Mouse (Mus musculus) kidney, adult 9 months (tissue): Measurements from ENCODE around the gene Stx18.

Experiments used
- DNase-seq: peaks from one replicate; pipeline ENCODE4 v3.0.0; 2022

Stx18 gene

DNA sequence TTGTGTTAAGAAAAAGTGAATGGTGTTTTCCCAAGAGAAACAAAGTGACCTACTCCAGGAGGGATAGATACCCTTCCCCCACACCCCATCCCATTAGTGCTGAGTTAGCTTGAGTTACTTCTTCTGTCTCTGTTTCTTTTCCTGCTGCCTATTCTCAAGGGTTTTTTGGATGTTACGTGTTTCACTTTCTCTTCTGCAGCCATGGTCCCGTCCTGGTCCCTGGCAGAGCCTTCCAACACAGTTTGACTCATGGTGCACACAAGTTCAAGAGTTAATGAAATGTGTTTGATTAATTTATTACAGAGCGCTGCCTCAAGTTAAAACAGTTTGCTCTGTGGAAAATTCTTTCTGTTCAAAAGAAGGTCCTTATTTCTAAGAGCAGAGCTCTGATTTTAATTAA lies 44.0 kb downstream of the Stx18 start:
- DNase-seq = peak; percentile 65

DNA sequence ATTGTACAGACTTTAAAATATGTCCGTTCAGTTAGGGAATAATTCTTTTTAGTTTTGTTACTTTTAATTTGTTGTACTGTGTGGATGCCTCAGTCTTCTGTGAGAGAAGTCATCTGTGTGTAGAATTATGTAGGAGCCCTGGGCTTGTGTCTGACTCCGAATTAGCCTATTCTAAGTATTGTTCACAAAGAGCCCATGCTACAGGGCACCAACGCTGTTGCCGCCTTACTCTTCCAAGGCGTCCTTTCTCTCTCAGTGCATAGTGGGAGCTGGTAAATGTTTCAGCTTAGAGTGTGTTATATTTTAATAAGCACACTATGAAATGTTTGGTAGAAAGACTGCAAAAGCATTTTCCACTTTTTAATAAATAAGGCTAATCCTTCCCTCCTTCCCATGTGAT lies 44.8 kb downstream of the Stx18 start:
- no peak for DNase-seq

DNA sequence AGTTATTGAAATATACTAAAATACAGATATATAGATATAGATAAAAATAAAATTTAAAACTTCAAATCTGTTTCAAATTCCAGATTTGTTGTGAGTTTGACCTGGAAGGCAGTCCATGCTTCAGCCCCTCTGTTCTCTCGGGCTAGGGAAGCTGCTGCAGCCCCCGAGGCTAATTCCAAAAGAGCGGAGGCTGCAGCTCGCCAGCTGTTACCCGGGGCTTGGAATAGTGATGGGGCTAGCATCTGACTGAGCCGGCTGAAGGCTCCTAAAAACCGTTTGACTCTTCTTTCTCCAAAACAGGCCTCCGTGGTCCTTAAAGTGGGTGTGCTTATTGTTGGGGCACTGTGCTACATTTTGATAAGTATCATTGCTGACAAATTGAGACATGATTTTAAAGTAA lies 46.1 kb downstream of the Stx18 start:
- DNase-seq = no peak

DNA sequence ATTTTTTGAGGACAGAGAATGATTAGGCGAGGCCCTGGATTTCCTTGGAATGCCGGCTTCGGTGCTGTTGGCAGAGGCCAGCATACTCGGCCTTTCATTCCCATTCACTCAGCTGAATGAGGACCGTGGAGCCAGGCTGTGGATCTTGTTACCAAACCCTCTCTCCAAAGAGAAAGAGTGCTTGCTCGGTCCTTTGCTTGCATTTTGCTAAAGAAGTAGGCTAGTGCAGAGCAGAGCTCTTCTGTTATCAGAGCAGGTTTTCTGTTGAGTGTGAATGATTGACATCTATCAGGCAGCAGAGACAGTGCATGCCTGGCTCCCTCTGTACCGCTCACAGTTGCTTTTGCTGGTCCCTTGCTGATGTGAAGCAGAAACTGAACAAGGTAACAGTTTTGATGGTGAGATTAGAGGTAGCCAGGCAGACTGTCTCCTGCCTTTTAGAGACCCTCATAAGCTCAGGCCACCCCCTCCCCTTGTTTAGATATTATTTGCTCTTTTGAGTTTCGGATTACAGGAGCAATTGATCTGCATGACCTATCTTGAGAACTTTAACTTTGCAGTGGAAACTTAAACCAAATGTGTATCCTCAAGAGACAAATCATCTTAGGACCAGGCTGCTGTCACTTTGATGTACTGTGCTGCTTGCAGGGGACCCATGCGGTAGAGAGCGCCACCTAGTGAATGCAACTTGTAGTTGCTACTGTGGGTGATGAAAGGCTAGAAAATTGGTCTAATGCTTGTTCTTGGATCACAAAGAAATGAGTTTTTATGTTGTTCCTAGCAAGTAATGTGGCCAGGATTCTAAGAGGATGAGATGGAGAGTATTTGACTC lies 47.2 kb downstream of the Stx18 start:
- peak; percentile 70 for DNase-seq

DNA sequence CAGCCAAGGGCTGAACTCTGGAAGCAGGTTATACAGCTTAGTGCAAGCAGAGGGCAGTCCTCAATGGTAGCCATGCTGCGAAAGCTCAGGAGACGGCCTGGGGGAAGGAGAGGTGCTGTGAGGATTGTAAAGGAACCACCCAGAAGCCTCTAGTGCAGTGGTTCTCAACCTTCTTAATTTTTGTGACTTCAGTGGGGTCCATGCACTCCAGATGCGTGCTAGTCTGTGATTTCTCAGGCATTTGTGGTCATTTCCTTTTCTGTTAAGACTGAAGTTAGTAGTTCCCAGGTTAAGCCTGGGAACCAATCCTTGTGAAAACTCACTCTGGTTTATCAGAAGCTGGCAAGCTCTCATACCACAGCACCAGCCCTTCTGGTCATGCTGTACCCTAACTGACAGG lies 51.6 kb downstream of the Stx18 start:
- no peak for DNase-seq

DNA sequence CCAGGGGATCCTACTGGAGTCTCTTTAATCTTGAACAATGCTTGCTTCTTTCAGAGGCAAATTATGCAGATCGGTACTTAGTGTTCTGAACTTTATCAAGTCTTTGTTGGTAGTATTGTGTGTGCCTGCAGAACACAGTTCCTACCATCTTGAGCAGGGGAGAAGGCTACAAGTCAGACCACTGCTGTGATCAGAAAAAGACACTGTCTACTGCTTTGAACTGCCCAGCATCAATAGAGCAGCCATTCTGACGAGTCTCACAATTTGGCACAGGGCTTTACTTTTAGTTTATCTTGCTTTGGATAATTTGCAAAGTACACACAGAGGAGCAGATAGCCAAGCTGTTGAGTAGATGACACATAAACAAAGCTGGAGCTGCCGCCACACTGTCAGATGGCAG lies 52.0 kb downstream of the Stx18 start:
- no peak for DNase-seq

DNA sequence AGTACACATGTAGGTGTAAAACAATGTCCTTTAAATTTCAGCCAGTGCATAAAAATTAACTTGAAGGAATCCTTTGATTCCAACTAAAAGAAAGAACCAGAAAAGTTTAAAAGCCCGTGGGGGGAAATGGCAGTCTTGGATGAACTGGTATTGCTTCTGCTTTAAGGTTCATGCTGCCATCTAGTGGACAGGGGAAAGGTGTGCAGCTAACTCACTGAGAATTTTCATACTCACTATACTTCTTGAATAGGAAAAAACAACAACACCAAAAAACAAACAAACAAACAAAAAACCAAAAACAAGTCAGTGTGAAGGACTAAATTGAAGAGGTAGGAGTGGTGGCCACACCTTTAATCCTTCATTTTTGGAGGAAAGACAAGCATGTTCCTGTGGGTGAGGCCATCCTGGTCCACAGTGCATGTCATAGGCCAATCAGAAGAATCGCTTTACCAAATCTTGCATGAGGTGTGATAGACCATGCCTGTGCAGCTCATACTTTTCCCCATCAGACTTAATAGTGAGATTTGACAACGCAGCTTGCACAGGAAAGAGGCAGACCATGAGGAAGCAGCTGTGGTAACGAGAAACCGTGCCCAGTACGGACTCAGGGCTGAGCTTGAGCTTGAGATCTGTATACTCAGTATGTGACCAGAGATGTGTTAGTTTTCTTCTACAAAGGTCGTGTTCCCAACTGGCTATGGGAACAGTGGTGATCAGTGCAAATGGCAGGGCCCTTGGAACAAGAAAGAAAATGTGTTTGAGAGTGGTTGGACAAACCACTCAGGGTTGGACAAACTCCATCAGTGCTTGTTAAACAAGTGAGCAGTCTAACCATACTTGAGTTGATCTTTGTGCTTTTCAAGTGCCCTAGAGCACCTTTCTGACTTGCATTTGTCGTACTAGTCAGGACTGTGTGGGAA lies 52.8 kb downstream of the Stx18 start:
- peak; percentile 73 for DNase-seq

DNA sequence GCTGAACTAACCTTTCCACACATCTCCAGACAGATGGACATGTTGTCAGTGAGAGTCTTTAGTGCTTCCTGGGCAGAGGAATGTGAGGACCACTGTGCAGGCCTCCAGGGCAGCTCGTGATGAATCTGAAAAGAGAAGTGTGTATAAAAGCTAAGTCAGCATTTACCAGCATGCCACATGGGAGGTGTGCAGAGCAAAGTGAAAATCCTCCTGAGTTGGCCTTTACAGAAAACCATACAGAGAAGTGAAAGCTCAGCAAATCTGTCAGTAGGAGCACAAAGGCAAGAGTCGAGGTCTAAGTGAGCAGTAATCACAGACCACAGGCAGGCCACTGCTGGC lies 53.4 kb downstream of the Stx18 start:
- no peak for DNase-seq

DNA sequence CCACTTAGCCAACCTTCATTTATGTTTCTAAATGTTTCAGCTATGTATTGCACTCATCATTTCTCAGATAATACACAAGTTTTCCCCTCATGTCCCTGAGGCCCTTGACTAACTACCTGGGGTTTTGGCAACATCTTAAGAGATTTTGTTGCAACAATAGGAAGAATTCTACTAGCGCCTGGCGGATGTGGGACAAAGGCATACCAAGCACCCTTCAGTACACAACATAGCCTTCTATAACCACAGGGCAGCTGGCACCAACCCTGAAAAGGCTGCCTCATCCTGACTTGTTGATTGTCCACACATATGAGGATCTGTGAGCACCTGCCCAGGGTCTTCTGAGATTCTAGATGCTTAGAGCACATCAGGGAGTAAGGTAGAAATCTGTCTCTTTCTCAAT lies 55.8 kb downstream of the Stx18 start:
- no peak for DNase-seq

DNA sequence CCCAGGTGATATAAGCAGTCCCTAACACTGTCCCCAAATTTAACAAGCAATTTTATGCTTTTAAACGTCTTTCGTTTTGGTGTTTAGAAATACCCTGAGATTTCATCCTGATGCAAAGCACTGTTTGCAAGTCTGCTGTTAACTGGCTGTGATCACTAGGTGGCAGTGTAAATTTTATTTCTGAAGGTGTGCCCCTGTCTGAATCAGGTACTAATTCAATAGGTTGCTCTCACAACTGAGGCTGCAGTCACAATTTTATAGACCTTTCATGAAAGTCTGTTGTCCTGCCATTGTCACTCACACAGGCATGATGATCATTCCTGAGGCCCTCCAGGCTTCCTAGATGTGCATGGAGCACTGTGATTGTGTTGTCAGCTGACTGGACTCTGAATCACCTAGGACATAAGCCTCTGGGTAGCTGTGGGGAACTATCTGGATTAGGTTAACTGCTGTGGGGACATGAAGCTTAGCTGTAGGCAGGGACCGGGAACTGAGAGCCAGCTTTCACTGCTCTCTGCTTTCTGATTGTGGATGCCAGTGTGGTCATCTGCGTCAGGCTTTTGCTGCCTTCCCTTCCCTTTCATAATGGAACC lies 59.1 kb downstream of the Stx18 start:
- peak; percentile 42 for DNase-seq

DNA sequence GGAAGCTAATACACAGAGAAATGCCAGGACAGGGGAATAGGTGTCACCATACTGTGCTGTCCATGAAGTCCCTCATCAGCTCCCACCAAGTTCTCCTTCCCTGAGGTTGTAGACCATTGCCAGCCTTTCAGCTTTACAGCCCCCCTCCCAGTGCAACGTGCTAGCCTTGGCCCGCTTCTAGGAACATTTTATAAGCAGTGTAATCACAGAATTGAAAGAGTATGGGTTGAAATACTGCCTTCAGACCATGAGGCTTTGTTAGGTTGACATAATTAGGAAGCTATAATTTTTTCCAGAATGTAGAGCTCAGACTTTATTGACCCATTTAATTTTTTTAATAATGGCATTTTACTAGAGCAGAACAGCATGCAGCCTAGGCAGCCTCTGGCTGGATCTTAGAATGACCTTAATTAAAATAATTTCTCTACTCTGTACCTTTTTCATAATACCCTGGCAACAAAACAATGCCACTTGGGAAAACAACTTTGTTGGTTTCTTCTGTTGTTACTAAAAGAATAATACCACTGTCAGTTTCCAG lies 60.7 kb downstream of the Stx18 start:
- DNase-seq = no peak

DNA sequence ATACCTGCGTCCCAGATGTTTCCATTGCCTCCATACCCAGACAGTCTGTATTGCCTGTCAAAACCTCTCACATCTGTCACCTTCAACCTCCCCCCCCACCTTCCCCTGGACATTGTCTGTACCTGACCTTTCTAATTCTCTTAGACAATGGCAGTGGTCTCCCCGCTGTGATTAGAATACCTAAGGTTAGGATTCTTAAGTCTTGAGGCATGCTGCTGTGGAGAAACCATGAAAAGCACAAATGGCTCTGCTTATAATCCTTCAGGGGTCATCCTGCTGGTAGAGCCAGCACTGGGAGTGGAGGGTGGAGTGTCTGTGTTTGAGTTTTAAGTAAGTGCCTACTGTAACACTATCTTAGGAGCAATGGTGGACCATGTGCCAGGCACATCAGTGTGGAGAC lies 64.4 kb downstream of the Stx18 start:
- no peak for DNase-seq

DNA sequence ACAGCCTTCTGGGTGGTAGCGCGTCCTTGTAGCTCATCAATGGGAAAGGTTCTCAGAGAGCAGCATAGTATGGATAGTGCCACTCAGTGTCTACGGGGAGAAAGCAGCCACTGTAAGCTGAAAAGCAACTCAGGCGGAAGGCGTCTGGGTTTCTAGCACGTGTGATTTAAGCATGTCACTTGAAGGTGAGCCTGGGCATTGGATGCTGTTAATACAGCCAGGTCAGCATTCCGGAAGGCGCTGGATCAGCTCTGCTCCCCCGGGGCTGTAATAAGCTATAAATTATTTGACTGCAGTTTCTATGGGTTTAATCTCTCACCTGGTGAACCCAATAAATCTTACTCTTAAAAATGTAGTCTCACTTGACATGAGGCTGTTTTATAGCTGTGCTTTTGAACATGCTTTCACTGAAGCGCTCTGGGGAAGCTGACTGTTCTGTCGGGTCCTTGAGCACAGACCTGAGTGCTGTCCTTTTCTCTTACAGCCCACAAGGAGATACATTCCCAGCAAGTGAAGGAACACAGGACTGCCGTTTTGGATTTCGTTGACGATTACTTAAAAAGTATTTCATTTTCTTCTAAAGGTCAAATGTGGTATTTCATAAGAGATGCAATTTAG lies 67.6 kb downstream of the Stx18 start:
- DNase-seq = no peak

DNA sequence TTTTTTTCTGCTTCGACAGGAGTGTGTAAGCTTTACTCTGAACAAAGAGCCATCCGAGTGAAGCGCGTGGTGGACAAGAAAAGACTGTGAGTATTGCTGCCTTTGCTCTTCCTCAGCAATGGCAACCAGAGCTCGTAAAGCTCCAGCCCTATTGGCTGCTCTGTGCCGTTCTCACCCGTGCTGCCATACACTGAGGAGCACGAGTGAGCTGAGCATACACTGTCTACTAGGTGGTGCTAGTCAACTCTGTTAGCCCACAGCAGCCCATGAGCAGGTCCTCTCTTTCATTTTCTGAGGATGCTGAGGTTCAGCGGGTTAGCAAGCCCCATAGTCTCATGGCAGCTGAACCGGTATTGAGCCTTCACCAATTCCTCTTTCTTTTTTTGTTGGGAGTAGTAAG lies 68.3 kb downstream of the Stx18 start:
- DNase-seq = no peak

DNA sequence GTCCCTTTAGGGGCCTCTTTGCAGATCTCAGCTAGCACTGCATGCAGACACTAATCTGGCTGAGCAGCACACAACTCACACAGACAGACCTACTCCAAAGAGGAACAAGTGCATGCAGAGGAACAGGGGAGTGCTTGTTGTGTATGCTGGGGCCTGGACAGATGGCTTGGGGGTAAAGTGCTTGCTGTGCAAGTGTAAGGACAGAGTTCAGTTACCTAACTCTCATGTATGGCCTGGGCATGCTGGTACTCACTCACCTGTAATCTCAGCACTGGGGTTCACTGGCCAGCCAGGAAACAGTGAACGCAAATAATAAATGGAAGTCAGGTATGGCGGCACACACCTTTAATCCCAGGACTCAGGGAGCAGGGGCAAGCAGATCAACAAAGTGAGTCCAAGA lies 76.0 kb downstream of the Stx18 start:
- DNase-seq = no peak

DNA sequence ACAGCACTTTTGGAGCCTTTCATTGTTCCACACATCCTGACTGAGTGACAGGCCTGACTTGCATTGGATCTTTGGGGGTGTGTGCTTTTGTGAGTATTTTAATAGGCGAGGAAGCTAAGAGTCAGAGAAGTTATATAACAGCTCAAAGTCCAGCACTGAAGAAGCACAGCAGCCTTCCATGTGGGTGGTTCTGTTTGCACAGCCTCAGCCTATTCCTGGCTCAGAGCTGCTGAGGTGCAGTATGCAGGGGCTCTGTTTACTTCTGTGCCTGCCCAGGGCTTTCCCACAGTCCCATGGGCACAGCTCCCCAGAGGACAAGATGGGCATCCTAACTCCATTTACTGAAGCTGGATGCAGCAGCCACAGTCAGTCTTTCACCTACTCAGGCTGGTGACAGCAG lies 78.5 kb downstream of the Stx18 start:
- peak; percentile 82 for DNase-seq

DNA sequence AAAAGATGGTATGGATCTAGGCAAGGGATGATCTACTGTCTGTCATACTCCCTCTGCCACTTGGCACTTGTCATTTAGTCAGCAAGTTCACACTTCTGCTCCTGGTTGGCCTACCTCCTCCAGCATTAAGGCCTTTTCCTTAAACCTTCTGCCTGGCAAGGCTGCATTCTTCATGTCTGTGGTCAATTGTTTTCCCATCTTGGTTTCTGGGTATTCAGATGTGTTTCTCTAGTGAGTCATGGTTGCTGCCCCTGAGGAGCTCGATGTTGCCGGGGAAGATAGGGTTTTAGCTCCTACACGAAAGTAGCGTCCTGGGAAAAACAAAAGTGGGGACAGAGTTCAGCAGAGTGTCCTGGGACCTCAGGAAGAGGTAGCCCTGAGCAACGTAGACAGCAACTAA lies 80.7 kb downstream of the Stx18 start:
- no peak for DNase-seq

DNA sequence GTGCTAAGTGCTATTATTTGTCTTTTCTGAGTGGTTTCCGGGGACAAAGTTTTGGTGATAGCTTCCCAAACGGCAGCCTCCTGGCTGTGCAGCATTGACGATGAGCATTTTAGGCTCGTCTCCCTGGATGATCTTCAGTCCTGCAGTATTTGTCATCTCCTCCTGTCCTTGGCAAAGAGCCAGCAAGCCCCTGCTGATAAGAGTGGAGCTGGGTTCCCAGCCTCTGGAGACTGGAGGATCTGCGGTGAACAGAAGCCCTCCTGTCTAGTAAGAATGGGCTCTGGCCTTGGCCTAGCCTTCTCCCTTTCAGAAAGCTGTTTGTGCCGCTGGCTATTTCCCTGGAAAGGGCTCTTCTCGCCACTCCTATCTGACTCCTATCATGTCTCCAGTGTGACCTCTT lies 83.2 kb downstream of the Stx18 start:
- no peak for DNase-seq

DNA sequence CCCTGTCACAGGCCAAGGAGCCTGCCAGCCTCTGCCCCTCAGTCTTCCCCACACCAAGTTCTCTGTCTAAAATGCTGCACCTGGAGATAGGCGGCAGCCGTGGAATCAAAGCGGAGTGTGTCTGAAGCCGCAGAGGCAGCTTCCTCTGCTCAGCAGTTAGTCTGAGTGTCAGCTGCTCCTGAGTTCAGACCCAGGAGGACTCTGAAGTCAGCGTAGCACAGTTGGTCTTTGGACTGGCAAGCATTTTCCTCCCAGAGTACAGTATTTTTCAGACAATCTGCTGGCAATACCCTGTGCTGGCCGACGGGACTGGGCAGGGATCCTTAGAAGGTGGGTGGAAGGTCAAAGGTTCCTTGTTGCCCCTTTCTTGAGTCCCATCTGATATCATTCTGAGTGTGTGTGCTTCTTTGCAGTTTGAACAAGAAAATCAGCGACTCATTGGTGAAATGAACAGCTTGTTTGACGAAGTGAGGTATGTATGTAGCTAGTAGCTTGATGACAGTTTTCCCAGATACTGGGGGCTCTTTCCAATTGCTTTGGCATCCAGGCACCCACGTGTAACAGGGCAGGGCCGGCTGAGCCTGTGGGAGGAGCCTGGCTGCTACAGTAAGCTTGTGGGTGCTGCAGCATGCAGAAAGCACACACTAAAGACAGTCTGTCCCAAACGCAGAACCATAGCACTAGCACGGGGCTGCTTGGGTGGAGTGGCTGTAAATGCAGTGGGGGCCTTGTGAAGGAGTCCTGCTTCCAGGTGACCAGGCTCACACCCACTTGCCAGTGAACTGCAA lies 88.2 kb downstream of the Stx18 start:
- DNase-seq = peak; percentile 75

DNA sequence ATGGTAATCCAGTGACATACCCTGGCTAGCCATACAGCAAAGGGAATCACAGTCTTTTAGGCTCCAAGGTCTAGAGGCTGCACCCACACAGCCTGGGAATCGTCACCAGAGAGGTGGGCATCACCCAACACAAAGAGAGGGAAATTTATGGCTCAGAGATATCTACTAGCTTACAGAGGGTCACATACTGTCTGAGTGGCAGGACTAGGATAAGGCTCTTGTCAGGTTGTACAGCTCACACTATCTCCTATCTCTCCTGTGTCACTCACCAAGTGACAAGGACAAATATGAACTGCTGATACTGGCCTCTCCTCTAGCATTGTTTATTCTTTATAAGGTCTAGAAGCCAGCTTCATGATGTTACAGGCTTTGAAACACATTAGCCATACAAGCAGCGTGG lies 90.8 kb downstream of the Stx18 start:
- DNase-seq = no peak

DNA sequence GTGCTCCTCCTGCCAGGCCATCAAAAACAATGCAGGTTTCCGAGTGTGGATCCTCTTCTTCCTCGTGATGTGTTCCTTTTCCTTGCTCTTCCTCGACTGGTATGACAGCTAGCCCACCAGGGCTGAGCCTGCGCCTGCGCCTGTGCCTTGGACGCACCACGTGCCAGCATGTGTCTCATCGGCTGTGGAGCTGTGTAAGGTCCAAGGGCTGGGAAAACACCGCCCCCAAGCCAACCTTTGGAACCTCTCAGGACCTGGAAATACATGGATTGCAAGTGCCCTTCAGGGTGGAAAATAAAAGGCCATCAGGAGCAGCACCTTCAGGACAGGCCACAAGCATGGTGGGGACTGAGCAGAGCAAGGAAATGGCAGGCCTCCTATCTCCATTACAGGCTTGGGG lies 97.7 kb downstream of the Stx18 start:
- peak; percentile 82 for DNase-seq

DNA sequence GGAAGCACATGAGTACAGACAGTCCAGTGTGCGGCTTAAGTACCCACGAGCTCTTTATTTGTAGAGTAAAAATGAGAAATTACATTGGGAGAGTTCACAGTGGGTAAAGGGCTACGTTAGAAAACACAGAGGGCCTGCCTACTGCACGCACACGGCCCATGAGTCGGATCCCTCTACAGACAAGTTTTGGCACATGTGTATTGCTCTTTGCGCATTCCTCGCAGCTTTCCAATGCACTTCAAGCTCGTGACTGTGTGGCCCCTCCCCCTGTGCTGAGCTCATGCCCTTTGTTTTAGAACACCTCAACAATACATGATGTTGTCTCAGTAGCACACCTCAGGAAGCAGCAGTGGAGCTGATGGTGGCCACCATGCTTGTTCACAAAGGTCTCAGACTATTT lies 98.6 kb downstream of the Stx18 start:
- DNase-seq = no peak
